Mouse (Mus musculus) lung, postnatal 36 days (tissue): ENCODE results near the gene Rab40b.
"Not testable (repeated sequence)": the region's sequence is repeated elsewhere in the genome, so short reads cannot be mapped to it uniquely, and the experiment has no call there.

Experiments used
- DNase-seq: peaks from one replicate; pipeline ENCODE4 v3.0.0; 2022; ENCODE audit warnings: mixed read lengths

The Rab40b gene

GRCm38 (mm10) chr11:121367170-121367707, 20.8 kb downstream of the Rab40b start:
- DNase-seq = no peak

GRCm38 (mm10) chr11:121362212-121362611, 25.8 kb downstream of the Rab40b start:
- peak; percentile 47 for DNase-seq

GRCm38 (mm10) chr11:121354091-121354707, 33.9 kb downstream of the Rab40b start, which contains the start of gene Wdr45b:
Gene Wdr45b (minus strand): TSS chr11:121354445.
- DNase-seq = peak; percentile 98

GRCm38 (mm10) chr11:121353326-121354090, 34.5 kb downstream of the Rab40b start:
- peak; percentile 17 for DNase-seq

GRCm38 (mm10) chr11:121348727-121349126, 39.3 kb downstream of the Rab40b start:
- DNase-seq = not testable (repeated sequence)

GRCm38 (mm10) chr11:121348166-121348565, 39.9 kb downstream of the Rab40b start:
- DNase-seq = no peak

GRCm38 (mm10) chr11:121347036-121347435, 41.0 kb downstream of the Rab40b start:
- DNase-seq = peak; percentile 13

- DNase-seq = not testable (repeated sequence)
These were observed 45.6 kb downstream of the Rab40b start for GRCm38 (mm10) chr11:121342423-121342822.

GRCm38 (mm10) chr11:121340287-121340686, 47.8 kb downstream of the Rab40b start:
- DNase-seq = no peak

- DNase-seq = no peak
These were observed 48.4 kb downstream of the Rab40b start for GRCm38 (mm10) chr11:121339647-121340046.

- no peak for DNase-seq
These were observed 56.4 kb downstream of the Rab40b start for GRCm38 (mm10) chr11:121331641-121332040.

GRCm38 (mm10) chr11:121328619-121329018, 59.4 kb downstream of the Rab40b start:
- DNase-seq = no peak

- no peak for DNase-seq
These were observed 59.8 kb downstream of the Rab40b start for GRCm38 (mm10) chr11:121328206-121328605.

- DNase-seq = no peak
These were observed 61.4 kb downstream of the Rab40b start for GRCm38 (mm10) chr11:121326681-121327080.

- no peak for DNase-seq
These were observed 62.0 kb downstream of the Rab40b start for GRCm38 (mm10) chr11:121326034-121326433.

GRCm38 (mm10) chr11:121307712-121308111, 80.3 kb downstream of the Rab40b start:
- DNase-seq = not testable (repeated sequence)

- DNase-seq = no peak
These were observed 81.4 kb downstream of the Rab40b start for GRCm38 (mm10) chr11:121306608-121307007.
